Mouse (Mus musculus) kidney, adult 2 months (tissue): ENCODE measurements around the gene Tmem131. TPM values are rescaled to one million over a fixed set of nuclear protein-coding genes. Genes with fewer than 3 reads are reported as not detected.

ENCODE experiments used
- DNase-seq: peaks from one replicate; pipeline ENCODE4 v3.0.0; 2021
- H3K27ac ChIP-seq: fragments of 200-500 bp; 2 replicates; pipeline ENCODE4 v1.5.1; 2012; ENCODE audit warnings: low read depth, low read length, control low read depth, inconsistent platforms; ENCODE audit not compliant: insufficient read depth
- H3K27me3 ChIP-seq: fragments of 200-500 bp; replicated peaks from 2 replicates; pipeline ENCODE4 v1.6.1; 2012; ENCODE audit warnings: mild to moderate bottlenecking, moderate library complexity, low read length, inconsistent platforms; ENCODE audit not compliant: control insufficient read depth, insufficient read depth
- H3K36me3 ChIP-seq: fragments of 200-500 bp; 2 replicates; pipeline ENCODE4 v1.6.1; 2012; ENCODE audit warnings: mild to moderate bottlenecking, moderate library complexity, low read length, inconsistent platforms; ENCODE audit not compliant: control insufficient read depth, insufficient read depth
- H3K4me1 ChIP-seq: fragments of 200-500 bp; 2 replicates; pipeline ENCODE4 v1.6.1; 2011; ENCODE audit warnings: low read length; ENCODE audit not compliant: control insufficient read depth, insufficient read depth
- H3K4me3 ChIP-seq: fragments of 200-500 bp; 2 replicates; pipeline ENCODE4 v1.5.1; 2011; ENCODE audit warnings: mild to moderate bottlenecking, low read depth, low read length, control low read depth; ENCODE audit not compliant: insufficient read depth
- CTCF ChIP-seq: fragments of 200-500 bp; conservative IDR thresholded peaks from 2 replicates; pipeline ENCODE4 v1.5.1; 2011; ENCODE audit warnings: low read depth, mild to moderate bottlenecking, control low read depth, low read length, moderate library complexity, mixed read lengths; ENCODE audit not compliant: insufficient read depth, insufficient read length
- POLR2A ChIP-seq: fragments of 200-500 bp; IDR thresholded peaks from one replicate; pipeline ENCODE4 v1.6.1; 2011; ENCODE audit warnings: low read depth, low read length, control low read depth
- WGBS: fragments of 180-500 bp; shearing (Covaris S2); methylation state at CpG from one replicate; pipeline ENCODE4 v1.1.7; 2018; 5-methylcytosine and 5-hydroxymethylcytosine counted together
- polyA plus RNA-seq: library from polyadenylated mRNA; depleted of rRNA; stranded (reverse); fragments of >200 nt; gene quantifications from 2 replicates; pipeline ENCODE4 v1.2.3, GENCODE M21; 2012; rRNA removed

Tmem131 gene
- polyA plus RNA-seq, 1 experiment: 18.9 TPM

GRCm38 (mm10) chr1:36745661-36746060 is 197.8 kb downstream of the Tmem131 start:
- H3K36me3 ChIP-seq: no peaks in the 10 kb centered on the region
- TF ChIP-seq CTCF: no peak
- TF ChIP-seq POLR2A: no peak
- H3K27me3 ChIP-seq: no peaks in the 10 kb centered on the region
- WGBS: 84% methylated on average over 4 of the region's 4 CpGs
- H3K4me1 ChIP-seq: no peaks in the 10 kb centered on the region
- H3K4me3 ChIP-seq: no peak overlapping the region
- DNase-seq: no peak
- no peak overlapping the region for H3K27ac ChIP-seq

- TF ChIP-seq POLR2A (no peak), CTCF (peak; percentile 81)
- WGBS: 21% methylated on average over 17 of the region's 17 CpGs
- Histone ChIP-seq H3K36me3 (no peaks in the 10 kb centered on the region), H3K27me3 (no peaks in the 10 kb centered on the region), H3K4me1 (no peaks in the 10 kb centered on the region), H3K27ac (no peak overlapping the region), H3K4me3 (no peak overlapping the region)
- peak; percentile 71 for DNase-seq
Observed at GRCm38 (mm10) chr1:36744268-36744944, 199.1 kb downstream of the Tmem131 start.

DNA sequence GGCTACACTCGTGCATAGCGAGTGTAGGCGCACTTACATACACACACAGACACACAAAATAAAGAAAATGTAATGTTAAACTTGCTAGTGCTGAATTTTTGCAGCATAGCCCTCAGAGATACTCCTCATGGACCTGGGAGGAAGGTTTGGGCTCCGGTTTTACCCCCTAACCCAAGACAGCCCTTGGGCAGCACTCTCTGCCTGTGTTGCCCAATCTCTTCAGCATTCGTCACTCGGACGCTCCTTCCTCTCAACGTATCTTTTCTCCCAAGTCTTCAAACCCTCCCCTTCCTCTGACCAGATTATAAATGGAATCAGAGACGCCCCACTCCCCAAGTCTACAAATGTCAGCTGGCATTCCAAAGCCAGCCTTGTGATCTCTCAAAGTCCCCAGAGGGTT is 200.4 kb downstream of the Tmem131 start:
- no peaks in the 10 kb centered on the region for H3K27me3 ChIP-seq
- WGBS: 79% methylated on average over 9 of the region's 9 CpGs
- no peak for DNase-seq
- no peaks in the 10 kb centered on the region for H3K36me3 ChIP-seq
- H3K27ac ChIP-seq: no peak overlapping the region
- TF ChIP-seq POLR2A: no peak
- TF ChIP-seq CTCF: no peak
- H3K4me1 ChIP-seq: no peaks in the 10 kb centered on the region
- H3K4me3 ChIP-seq: no peak overlapping the region

Other genes with a start within 250 kb of the Tmem131 start
- gene 4933424G06Rik, start 233.5 kb downstream of the Tmem131 start, polyA plus RNA-seq: not detected in 2 replicates
- gene Actr1b, start 229.2 kb downstream of the Tmem131 start, polyA plus RNA-seq: 130 and 141 TPM in 2 replicates
- 0.60 and 3.2 TPM in 2 replicates for gene Zap70, start 181.9 kb downstream of the Tmem131 start, polyA plus RNA-seq
- 0.14 and 0.34 TPM in 2 replicates for gene Vwa3b, start 82.9 kb upstream of the Tmem131 start, polyA plus RNA-seq